Mouse (Mus musculus) C2C12 (cell line): ENCODE data around the gene Pprc1. TPM values are rescaled to one million over a fixed set of nuclear protein-coding genes. Genes with fewer than 3 reads are reported as not detected.

Source experiments
- H3K27me3 ChIP-seq: one replicate; pipeline ENCODE4 v1.6.1; 2011; ENCODE audit not compliant: control insufficient read depth, insufficient read depth, insufficient read length
- H3K36me3 ChIP-seq: one replicate; pipeline ENCODE4 v1.6.1; 2011; ENCODE audit not compliant: control insufficient read depth, insufficient read depth
- H3K4me3 ChIP-seq: one replicate; pipeline ENCODE4 v1.5.1; 2011; ENCODE audit warnings: mild to moderate bottlenecking, control low read depth; ENCODE audit not compliant: poor library complexity, insufficient read depth, severe bottlenecking
- H3K79me2 ChIP-seq: one replicate; pipeline ENCODE4 v1.6.1; 2011; ENCODE audit not compliant: control insufficient read depth, insufficient read depth
- H3K79me3 ChIP-seq: one replicate; pipeline ENCODE4 v1.6.1; 2011; ENCODE audit warnings: low read depth, control low read depth
- H3ac ChIP-seq: one replicate; pipeline ENCODE3; 2011; ENCODE audit warnings: low read depth; ENCODE audit not compliant: control insufficient read depth, insufficient read length
- CEBPB ChIP-seq: IDR thresholded peaks from one replicate; pipeline ENCODE4 v1.6.1; 2011; ENCODE audit warnings: low read depth, mild to moderate bottlenecking, control low read depth, moderate library complexity
- CTCF ChIP-seq: IDR thresholded peaks from one replicate; pipeline ENCODE4 v1.5.1; 2011; ENCODE audit not compliant: control insufficient read depth, insufficient read depth, insufficient read length
- FOSL1 ChIP-seq: IDR thresholded peaks from one replicate; pipeline ENCODE4 v1.8.0; 2011; ENCODE audit warnings: mild to moderate bottlenecking, low read length; ENCODE audit not compliant: poor library complexity, insufficient read depth, severe bottlenecking
- MAX ChIP-seq: IDR thresholded peaks from one replicate; pipeline ENCODE4 v1.6.1; 2011; ENCODE audit warnings: mild to moderate bottlenecking, control low read depth
- MYOD1 ChIP-seq: IDR thresholded peaks from one replicate; pipeline ENCODE4 v1.6.1; 2011; ENCODE audit warnings: low read depth; ENCODE audit not compliant: control insufficient read depth, insufficient read length
- MYOG ChIP-seq: IDR thresholded peaks from one replicate; pipeline ENCODE4 v1.6.1; 2011; ENCODE audit not compliant: control insufficient read depth, insufficient read length; ENCODE audit errors: extremely low read depth
- USF1 ChIP-seq: IDR thresholded peaks from one replicate; pipeline ENCODE4 v1.6.1; 2011; ENCODE audit warnings: low read depth, mild to moderate bottlenecking, control low read depth, moderate library complexity
- polyA plus RNA-seq: library from polyadenylated mRNA; unstranded; fragments of >200 nt; fragmentation: generic; extraction: Trizol; gene quantifications from one replicate; pipeline ENCODE4 v1.2.1, GENCODE M21; 2012; ENCODE audit warnings: missing spikeins

The Pprc1 gene
- polyA plus RNA-seq, 1 experiment: 30.6 TPM

- Histone ChIP-seq H3K4me3 (no peak overlapping the region), H3ac (no peak overlapping the region), H3K36me3 (no peaks in the 10 kb centered on the region), H3K27me3 (peaks cover 3% of the 10 kb centered on the region), H3K79me3 (no peaks in the 10 kb centered on the region), H3K79me2 (no peaks in the 10 kb centered on the region)
- no peak for TF ChIP-seq MYOG
- no peak for TF ChIP-seq FOSL1
- no peak for TF ChIP-seq MYOD1
- TF ChIP-seq MAX: no peak
- no peak for TF ChIP-seq CTCF
- no peak for TF ChIP-seq CEBPB
- TF ChIP-seq USF1: no peak
Measured at GRCm38 (mm10) chr19:46120872-46121271, 76.2 kb downstream of the Pprc1 start.

Other genes with a start within 250 kb of the Pprc1 start
- gene Kcnip2, start 228.8 kb upstream of the Pprc1 start, polyA plus RNA-seq: not detected
- gene Armh3, start 46.4 kb upstream of the Pprc1 start, polyA plus RNA-seq: 6.4 TPM
- gene Hps6, start 41.4 kb upstream of the Pprc1 start, polyA plus RNA-seq: 14.6 TPM
- 80.5 TPM for gene Ldb1, start 328 bp downstream of the Pprc1 start, polyA plus RNA-seq
- 74.3 TPM for gene Nolc1, start 31.0 kb downstream of the Pprc1 start, polyA plus RNA-seq
- 0.37 TPM for gene Elovl3, start 87.0 kb downstream of the Pprc1 start, polyA plus RNA-seq
- gene Pitx3, start 103.4 kb downstream of the Pprc1 start, polyA plus RNA-seq: 8.3 TPM
- 40.8 TPM for gene Gbf1, start 107.6 kb downstream of the Pprc1 start, polyA plus RNA-seq